Mouse (Mus musculus) kidney, embryonic 14.5 days (tissue): Measurements from ENCODE around the gene Dand5. TPM values are rescaled to one million over a fixed set of nuclear protein-coding genes. Genes with fewer than 3 reads are reported as not detected.

Source experiments
- ATAC-seq: fragments of 200-750 bp; cut with Nextera tagmentation; 2 replicates; pipeline ENCODE4 v1.8.0; 2017; ENCODE audit warnings: moderate number of reproducible peaks, mild to moderate bottlenecking, moderate TSS enrichment, moderate library complexity; ENCODE audit not compliant: low FRiP score, low TSS enrichment
- H3K27ac ChIP-seq: fragments of 300-500 bp; sonication (generic); 2 replicates; pipeline ENCODE4 v1.5.1; 2014; ENCODE audit warnings: low read depth, mild to moderate bottlenecking, low read length, moderate library complexity, mixed read lengths
- H3K27me3 ChIP-seq: fragments of 300-500 bp; sonication (generic); 2 replicates; pipeline ENCODE4 v1.6.1; 2014; ENCODE audit warnings: mild to moderate bottlenecking, low read length; ENCODE audit not compliant: control insufficient read depth, insufficient read depth
- H3K36me3 ChIP-seq: fragments of 300-500 bp; sonication (generic); 2 replicates; pipeline ENCODE4 v1.6.1; 2014; ENCODE audit warnings: low read length, mixed read lengths; ENCODE audit not compliant: control insufficient read depth, insufficient read depth
- H3K4me1 ChIP-seq: fragments of 300-500 bp; sonication (generic); 2 replicates; pipeline ENCODE4 v1.6.1; 2014; ENCODE audit warnings: low read length, mixed read lengths; ENCODE audit not compliant: control insufficient read depth, insufficient read depth
- H3K4me2 ChIP-seq: fragments of 300-500 bp; sonication (generic); replicated peaks from 2 replicates; pipeline ENCODE4 v1.6.1; 2014; ENCODE audit warnings: low read depth, mild to moderate bottlenecking, low read length
- H3K4me3 ChIP-seq: fragments of 300-500 bp; sonication (generic); 2 replicates; pipeline ENCODE4 v1.5.1; 2014; ENCODE audit warnings: mild to moderate bottlenecking, low read length
- H3K9ac ChIP-seq: fragments of 300-500 bp; sonication (generic); 2 replicates; pipeline ENCODE4 v1.6.1; 2014; ENCODE audit warnings: low read depth, mild to moderate bottlenecking, low read length, moderate library complexity
- H3K9me3 ChIP-seq: fragments of 300-500 bp; sonication (generic); 2 replicates; pipeline ENCODE4 v1.6.1; 2016; ENCODE audit warnings: low read length; ENCODE audit not compliant: control insufficient read depth
- WGBS: fragments of 180-500 bp; shearing (Covaris S2); extraction: QIAGEN DNeasy Blood & Tissue Kit; methylation state at CpG from one replicate; pipeline ENCODE4 v1.1.7; 2014; 5-methylcytosine and 5-hydroxymethylcytosine counted together
- polyA plus RNA-seq: library from polyadenylated mRNA; unstranded; fragments of >200 nt; fragmentation: Nextera tagmentation; extraction: Ambion mirVana; gene quantifications from 2 replicates; pipeline ENCODE4 v1.2.1, GENCODE M21; 2014

Dand5 gene
- polyA plus RNA-seq, result 5.9 and 6.0 TPM in 2 replicates

- no peaks in the 10 kb centered on the region for H3K27me3 ChIP-seq
- H3K36me3 ChIP-seq, result no peaks in the 10 kb centered on the region
- H3K9ac ChIP-seq, result peak within 1 kb of the TSS; percentile 23; the same call in 1 of the 2 replicates
- peak within 1 kb of the TSS; percentile 40; the same call in 1 of the 2 replicates for H3K4me2 ChIP-seq
- 44% methylated on average over 3 of the region's 3 CpGs for WGBS
- no peak within 1 kb of the TSS; the same call in 1 of the 2 replicates for H3K4me3 ChIP-seq
- no peaks in the 10 kb centered on the region for H3K4me1 ChIP-seq
- ATAC-seq, result no peak
- no peaks in the 10 kb centered on the region for H3K9me3 ChIP-seq
- H3K27ac ChIP-seq, result no peak within 1 kb of the TSS
Observed at GRCm38 (mm10) chr8:84822723-84823122, at the start of gene Dand5. Dand5 (minus strand) TSS chr8:84822823.

GRCm38 (mm10) chr8:84871376-84872308 is 49.0 kb upstream of the Dand5 start, which contains the start of gene Syce2:
Syce2 (plus strand) TSS chr8:84872111.
- Histone ChIP-seq H3K9me3 (no peaks in the 10 kb centered on the region), H3K36me3 (peaks cover 32% of the 10 kb centered on the region), H3K27ac (no peak within 1 kb of the TSS; the same call in 1 of the 2 replicates), H3K4me2 (peak within 1 kb of the TSS; percentile 97), H3K4me1 (peaks cover 11% of the 10 kb centered on the region), H3K9ac (peak within 1 kb of the TSS; percentile 65), H3K27me3 (no peaks in the 10 kb centered on the region), H3K4me3 (peak within 1 kb of the TSS; percentile 49)
- ATAC-seq, result peak; percentile 68
- 15% methylated on average over 45 of the region's 46 CpGs for WGBS

DNA sequence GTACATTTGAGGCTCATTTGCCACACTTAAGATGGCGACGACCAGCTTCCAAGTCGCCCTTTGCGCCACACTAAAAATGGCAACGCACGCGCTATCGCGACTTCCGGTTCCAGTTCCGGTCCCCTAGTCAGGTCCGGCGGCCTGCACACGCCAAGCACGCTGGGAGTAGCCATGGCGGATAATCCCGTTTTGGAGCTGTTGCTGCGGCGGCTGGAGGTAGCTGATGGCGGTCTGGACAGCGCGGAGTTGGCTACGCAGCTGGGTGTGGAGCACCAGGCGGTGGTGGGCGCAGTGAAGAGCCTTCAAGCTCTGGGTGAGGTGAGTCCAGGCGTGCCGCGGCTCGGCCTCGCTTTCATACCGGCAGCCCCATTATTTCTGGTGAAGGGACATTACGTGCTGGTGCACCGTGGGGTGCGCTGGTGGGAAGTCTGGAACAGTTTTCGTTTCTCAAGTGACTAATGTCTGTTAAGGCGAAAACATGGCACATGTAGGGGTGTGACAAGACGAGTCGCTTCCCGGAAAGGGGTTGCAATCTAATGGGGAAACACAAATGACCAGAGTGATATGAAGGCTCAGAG is 34.3 kb upstream of the Dand5 start, which contains the start of gene Farsa:
Gene Farsa, plus strand, starts transcription at position 126 of the 578 bp plus-strand sequence.
- Histone ChIP-seq H3K36me3 (peaks cover 28% of the 10 kb centered on the region), H3K4me1 (peaks cover 11% of the 10 kb centered on the region; the same call in 1 of the 2 replicates), H3K4me3 (peak within 1 kb of the TSS; percentile 57), H3K27me3 (no peaks in the 10 kb centered on the region), H3K9ac (peak within 1 kb of the TSS; percentile 78), H3K4me2 (peak within 1 kb of the TSS; percentile 76), H3K27ac (no peak within 1 kb of the TSS), H3K9me3 (no peaks in the 10 kb centered on the region)
- WGBS, result under 1% methylated on average over 39 of the region's 39 CpGs
- peak; percentile 93 for ATAC-seq

DNA sequence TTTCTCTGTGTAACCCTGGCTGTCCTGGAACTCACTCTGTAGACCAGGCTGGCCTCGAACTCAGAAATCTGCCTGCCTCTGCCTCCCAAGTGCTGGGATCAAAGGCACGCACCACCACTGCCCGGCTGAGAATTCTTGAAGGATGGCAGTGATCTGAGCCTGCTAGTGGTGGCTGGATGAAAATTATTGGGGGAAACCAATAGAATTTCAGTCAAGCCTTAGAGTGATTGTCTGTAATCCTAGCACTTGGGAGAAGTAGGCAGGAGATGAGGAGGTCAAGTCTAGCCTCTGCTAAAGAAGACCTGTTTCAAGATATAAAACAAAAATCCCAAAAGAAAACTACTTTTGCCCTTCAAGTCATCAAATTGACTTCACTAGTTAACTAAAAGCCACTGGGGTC is 33.8 kb upstream of the Dand5 start:
- Histone ChIP-seq H3K4me1 (peaks cover 11% of the 10 kb centered on the region; the same call in 1 of the 2 replicates), H3K27ac (no peak overlapping the region), H3K36me3 (peaks cover 23% of the 10 kb centered on the region), H3K9me3 (no peaks in the 10 kb centered on the region), H3K4me3 (0 out of 2 replicates have a peak overlapping the region, but pooled peaks have one; percentile 57), H3K4me2 (no peak overlapping the region), H3K9ac (no peak overlapping the region), H3K27me3 (no peaks in the 10 kb centered on the region)
- ATAC-seq, result peak; percentile 14; the same call in 1 of the 2 replicates
- WGBS, result 91% methylated on average over 3 of the region's 3 CpGs

DNA sequence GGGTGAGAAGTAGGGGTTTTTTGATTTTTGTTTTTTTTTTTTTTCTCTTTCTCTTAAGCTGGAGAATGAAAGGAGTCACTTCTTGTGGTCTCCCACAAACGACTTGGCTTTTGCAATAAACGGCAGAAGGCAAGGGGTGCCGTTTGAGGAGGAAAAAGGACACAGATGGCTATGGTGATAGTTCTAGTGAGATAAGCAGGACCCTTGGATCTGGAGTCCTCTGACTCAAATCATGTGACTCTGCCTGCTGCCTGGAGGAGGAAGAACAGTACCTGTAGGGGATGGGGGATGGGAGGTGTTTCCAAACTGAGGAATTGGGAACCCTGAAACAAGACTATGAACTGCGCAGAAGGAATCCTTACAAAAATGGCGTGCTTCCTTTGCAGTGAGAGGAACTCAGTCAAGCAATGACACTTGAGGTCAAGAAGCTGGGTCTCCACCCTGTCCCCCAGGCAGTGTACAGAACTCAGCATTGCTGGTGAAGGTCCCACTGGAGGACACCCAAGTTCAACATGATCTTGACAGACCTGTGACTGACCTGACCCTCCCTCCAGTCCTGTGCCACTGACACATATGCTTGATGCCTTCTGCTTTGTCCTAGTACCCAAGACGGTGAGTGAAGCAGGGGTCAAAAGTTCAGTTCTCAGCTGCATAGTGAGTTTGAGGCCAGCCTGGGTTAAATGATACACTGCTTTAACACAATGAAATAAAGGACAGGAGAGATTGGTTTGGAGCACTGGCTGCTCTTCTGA is 25.2 kb upstream of the Dand5 start:
- Histone ChIP-seq H3K27ac (peak overlapping the region; percentile 63), H3K4me3 (peak overlapping the region; percentile 81), H3K9ac (peak overlapping the region; percentile 59), H3K36me3 (peaks cover 25% of the 10 kb centered on the region), H3K27me3 (no peaks in the 10 kb centered on the region), H3K4me1 (peaks cover 23% of the 10 kb centered on the region), H3K9me3 (no peaks in the 10 kb centered on the region), H3K4me2 (peak overlapping the region; percentile 47)
- WGBS, result 35% methylated on average over 6 of the region's 6 CpGs
- ATAC-seq, result no peak

- peak within 1 kb of the TSS; percentile 81 for H3K4me3 ChIP-seq
- H3K27ac ChIP-seq, result peak within 1 kb of the TSS; percentile 63
- H3K36me3 ChIP-seq, result peaks cover 34% of the 10 kb centered on the region
- H3K9ac ChIP-seq, result peak within 1 kb of the TSS; percentile 84
- H3K4me1 ChIP-seq, result peaks cover 23% of the 10 kb centered on the region
- no peaks in the 10 kb centered on the region for H3K9me3 ChIP-seq
- ATAC-seq, result peak; percentile 100
- no peaks in the 10 kb centered on the region for H3K27me3 ChIP-seq
- H3K4me2 ChIP-seq, result peak within 1 kb of the TSS; percentile 79
- WGBS, result under 1% methylated on average over 55 of the region's 55 CpGs
Observed at GRCm38 (mm10) chr8:84846722-84847572, 24.3 kb upstream of the Dand5 start, which contains the start of gene Calr. Calr (minus strand) TSS chr8:84846934.

DNA sequence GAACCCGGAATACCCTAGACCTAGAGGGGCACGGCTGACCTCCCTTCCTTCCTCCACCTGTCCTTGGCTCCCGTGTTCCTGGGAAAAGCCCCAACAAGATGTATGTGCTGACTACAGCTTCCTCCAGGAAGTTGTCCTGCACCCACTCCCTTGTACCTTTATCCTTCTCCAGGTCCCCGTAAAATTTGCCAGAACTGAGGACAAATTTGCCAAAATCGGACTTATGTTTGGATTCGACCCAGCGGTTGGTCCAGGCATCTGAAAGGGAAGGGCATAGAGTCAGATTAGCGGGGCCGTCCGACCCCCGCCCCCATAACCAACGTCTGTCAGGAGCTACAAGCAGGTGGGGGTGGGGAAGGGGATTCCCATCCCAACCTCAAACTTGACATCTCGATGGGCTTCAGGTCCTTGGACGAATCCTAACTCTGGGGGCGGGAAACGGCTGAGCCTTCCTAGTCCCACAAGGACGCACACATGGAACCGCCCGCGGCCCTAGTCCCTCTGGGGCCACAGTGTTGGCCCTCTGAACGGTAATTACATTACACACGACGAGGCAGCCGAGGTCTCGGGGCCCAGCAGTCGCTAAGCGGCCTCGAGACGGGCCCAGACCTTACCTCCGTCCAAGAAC is 23.6 kb upstream of the Dand5 start:
- H3K27ac ChIP-seq, result peak overlapping the region; percentile 37; the same call in 1 of the 2 replicates
- H3K4me2 ChIP-seq, result peak overlapping the region; percentile 79
- H3K36me3 ChIP-seq, result peaks cover 42% of the 10 kb centered on the region
- H3K4me1 ChIP-seq, result peaks cover 23% of the 10 kb centered on the region
- WGBS, result under 1% methylated on average over 30 of the region's 30 CpGs
- H3K9ac ChIP-seq, result peak overlapping the region; percentile 84
- no peaks in the 10 kb centered on the region for H3K9me3 ChIP-seq
- peak; percentile 33; the same call in 1 of the 2 replicates for ATAC-seq
- H3K4me3 ChIP-seq, result peak overlapping the region; percentile 81
- H3K27me3 ChIP-seq, result no peaks in the 10 kb centered on the region
